Mouse (Mus musculus): ENCODE measurements at regions not wholly inside any gene's neighbourhood (a gene's known extent, or its start where the extent isn't known, plus 50 kb on each side); places are given as distances from the start of the nearest gene placed in this dataset.

DNA sequence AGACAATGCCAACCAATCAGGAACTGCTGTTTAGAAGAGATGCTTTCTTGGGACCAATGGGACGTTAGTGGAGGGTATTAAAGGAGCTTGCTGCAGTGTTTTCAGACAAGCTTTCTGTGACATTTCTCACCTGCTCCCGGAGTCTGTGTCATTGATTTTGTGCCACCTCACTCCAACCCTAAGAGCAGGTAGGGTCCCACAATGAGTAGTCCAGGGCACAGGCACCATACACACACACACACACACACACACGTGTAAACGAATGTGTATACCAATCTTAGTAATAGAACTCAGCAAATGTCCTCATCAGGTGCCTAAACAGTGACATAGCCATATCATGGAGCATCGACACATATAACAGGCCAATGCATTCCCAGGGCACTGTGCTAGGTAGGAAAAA lies 2440.5 kb upstream of the 5930422O12Rik start:
- TF ChIP-seq ZC3H11A (IDR thresholded peaks at IDR 0.05; ENCODE audit: borderline replicate concordance, low read depth, low read length) (no peak), MAFK (IDR thresholded peaks at IDR 0.05; ENCODE audit: insufficient read depth, low read depth, low read length) (no peak)

Measured in ES-E14 (cell line).